Mouse (Mus musculus) gonadal fat pad, adult 2 months (tissue): Measurements from ENCODE around the gene Stox2. TPM values are rescaled to one million over a fixed set of nuclear protein-coding genes. Genes with fewer than 3 reads are reported as not detected.
"Not testable (repeated sequence)": the region's sequence is repeated elsewhere in the genome, so short reads cannot be mapped to it uniquely, and the experiment has no call there.

Experiments used
- DNase-seq: peaks from one replicate; pipeline ENCODE4 v3.0.0-alpha.2; 2012; ENCODE audit warnings: low read depth
- polyA plus RNA-seq: library from polyadenylated mRNA; depleted of rRNA; stranded (reverse); fragments of >200 nt; gene quantifications from 2 replicates; pipeline ENCODE4 v1.2.3, GENCODE M21; 2012; rRNA removed

Stox2 gene
- polyA plus RNA-seq, result 5.1 and 7.3 TPM in 2 replicates

- DNase-seq, result no peak
Measured at GRCm38 (mm10) chr8:47446312-47447046, at the start of gene Stox2. Stox2 (minus strand) TSS chr8:47446362.

- no peak for DNase-seq
Measured at GRCm38 (mm10) chr8:47495428-47495827, 49.3 kb upstream of the Stox2 start.

- DNase-seq, result no peak
Measured at GRCm38 (mm10) chr8:47494602-47495153, 48.5 kb upstream of the Stox2 start.

GRCm38 (mm10) chr8:47493106-47493505 is 46.9 kb upstream of the Stox2 start:
- no peak for DNase-seq

GRCm38 (mm10) chr8:47487231-47487630 is 41.1 kb upstream of the Stox2 start:
- no peak for DNase-seq

- DNase-seq, result no peak
Measured at GRCm38 (mm10) chr8:47482354-47483071, 36.4 kb upstream of the Stox2 start.

GRCm38 (mm10) chr8:47480039-47480438 is 33.9 kb upstream of the Stox2 start:
- peak; percentile 1 for DNase-seq

GRCm38 (mm10) chr8:47461650-47462049 is 15.5 kb upstream of the Stox2 start:
- DNase-seq, result no peak

- no peak for DNase-seq
Measured at GRCm38 (mm10) chr8:47459216-47459749, 13.1 kb upstream of the Stox2 start.

GRCm38 (mm10) chr8:47458591-47458990 is 12.4 kb upstream of the Stox2 start:
- DNase-seq, result no peak

GRCm38 (mm10) chr8:47449211-47449610 is 3.0 kb upstream of the Stox2 start:
- DNase-seq, result not testable (repeated sequence)

- no peak for DNase-seq
Measured at GRCm38 (mm10) chr8:47439271-47439670, 6.9 kb downstream of the Stox2 start.

GRCm38 (mm10) chr8:47437976-47438375 is 8.2 kb downstream of the Stox2 start:
- DNase-seq, result no peak

GRCm38 (mm10) chr8:47435861-47436260 is 10.3 kb downstream of the Stox2 start:
- DNase-seq, result no peak

- DNase-seq, result no peak
Measured at GRCm38 (mm10) chr8:47435412-47435811, 10.8 kb downstream of the Stox2 start.

GRCm38 (mm10) chr8:47431263-47431662 is 14.9 kb downstream of the Stox2 start:
- DNase-seq, result no peak

GRCm38 (mm10) chr8:47414258-47414525 is 32.0 kb downstream of the Stox2 start:
- DNase-seq, result not testable (repeated sequence)

- DNase-seq, result no peak
Measured at GRCm38 (mm10) chr8:47413524-47414257, 32.5 kb downstream of the Stox2 start.

GRCm38 (mm10) chr8:47412696-47413523 is 33.3 kb downstream of the Stox2 start:
- no peak for DNase-seq

- DNase-seq, result no peak
Measured at GRCm38 (mm10) chr8:47411994-47412695, 34.0 kb downstream of the Stox2 start.

GRCm38 (mm10) chr8:47411321-47411720 is 34.8 kb downstream of the Stox2 start:
- DNase-seq, result no peak
